Mouse (Mus musculus): ENCODE measurements around the gene Cd300lb.

Cd300lb gene

GRCm38 (mm10) chr11:114880589-114880988 lies 53.6 kb downstream of the Cd300lb start:
- peak; percentile 61 for DNase-seq

GRCm38 (mm10) chr11:114880185-114880584 lies 54.0 kb downstream of the Cd300lb start:
- DNase-seq: no peak

- DNase-seq: peak; percentile 38
Measured at GRCm38 (mm10) chr11:114879666-114880065, 54.5 kb downstream of the Cd300lb start.

GRCm38 (mm10) chr11:114877145-114877544 lies 57.0 kb downstream of the Cd300lb start:
- DNase-seq: peak; percentile 74

- no peak for DNase-seq
Measured at GRCm38 (mm10) chr11:114876621-114877020, 57.6 kb downstream of the Cd300lb start.

GRCm38 (mm10) chr11:114876176-114876575 lies 58.0 kb downstream of the Cd300lb start:
- no peak for DNase-seq

GRCm38 (mm10) chr11:114875301-114875801 lies 58.8 kb downstream of the Cd300lb start:
- no peak for DNase-seq

GRCm38 (mm10) chr11:114874226-114875145 lies 59.7 kb downstream of the Cd300lb start:
- no peak for DNase-seq

- no peak for DNase-seq
Measured at GRCm38 (mm10) chr11:114873022-114873817, 61.0 kb downstream of the Cd300lb start.
